Mouse (Mus musculus): Measurements from ENCODE around the gene Mlh3.
A peak's percentile ranks its signal among the peaks of the same experiment; 100 is the strongest.

Gene Mlh3

DNA sequence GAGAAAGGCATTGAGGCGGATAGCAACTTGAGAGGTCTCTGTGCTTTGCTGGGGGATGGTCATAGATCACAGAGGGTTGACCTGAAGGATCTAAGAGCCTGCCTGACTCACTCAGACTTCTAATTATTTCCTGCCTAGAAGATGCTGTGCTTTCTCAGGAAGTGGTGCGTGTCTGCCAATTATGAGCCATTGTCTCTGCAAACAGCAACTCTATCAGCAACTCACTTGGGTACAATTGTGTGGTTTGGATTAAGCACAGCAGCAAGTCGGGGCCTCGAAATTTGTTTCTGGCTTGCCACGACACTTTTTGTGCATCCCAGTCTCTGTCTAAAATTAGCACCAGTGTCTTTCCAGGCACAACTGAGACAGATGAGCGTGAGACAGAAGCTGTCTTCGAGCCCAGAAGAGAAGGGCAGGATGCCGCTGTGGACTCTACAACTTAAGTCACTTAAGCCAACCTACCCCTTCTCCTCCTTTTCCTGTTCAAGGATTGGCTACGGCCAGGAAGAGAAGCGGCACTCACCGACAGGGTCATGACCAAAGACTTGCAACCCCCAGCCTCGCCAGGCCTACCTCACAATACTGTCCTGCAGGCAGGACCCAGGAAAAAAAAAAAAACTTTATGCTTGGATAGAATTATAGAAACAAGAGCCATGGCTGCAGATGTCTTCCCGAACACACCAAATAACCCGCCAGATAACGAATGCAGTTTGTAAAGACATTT lies 42.4 kb downstream of the Mlh3 start:
- DNase-seq (ENCODE audit: extremely low spot score): no peak

DNA sequence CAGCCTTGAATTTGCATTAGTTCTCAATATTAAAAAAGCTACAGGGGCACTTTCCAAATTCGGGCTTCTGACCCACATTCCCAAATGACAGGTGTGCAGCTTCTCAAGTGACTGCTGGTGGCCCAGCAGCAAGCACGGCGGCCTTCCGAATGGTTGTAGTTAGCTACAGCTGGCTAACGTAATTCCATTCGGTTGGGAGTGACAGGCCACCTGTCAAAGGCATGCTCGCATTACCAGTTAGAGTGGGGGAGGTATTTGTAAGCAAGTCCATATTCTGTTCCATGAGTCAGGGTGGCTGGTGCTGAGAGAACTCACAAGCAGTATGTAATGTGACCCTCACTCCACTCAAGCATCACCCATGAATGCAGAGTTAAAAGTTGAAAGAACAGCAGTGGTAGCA lies 43.2 kb downstream of the Mlh3 start:
- DNase-seq (ENCODE audit: extremely low spot score): no peak

DNA sequence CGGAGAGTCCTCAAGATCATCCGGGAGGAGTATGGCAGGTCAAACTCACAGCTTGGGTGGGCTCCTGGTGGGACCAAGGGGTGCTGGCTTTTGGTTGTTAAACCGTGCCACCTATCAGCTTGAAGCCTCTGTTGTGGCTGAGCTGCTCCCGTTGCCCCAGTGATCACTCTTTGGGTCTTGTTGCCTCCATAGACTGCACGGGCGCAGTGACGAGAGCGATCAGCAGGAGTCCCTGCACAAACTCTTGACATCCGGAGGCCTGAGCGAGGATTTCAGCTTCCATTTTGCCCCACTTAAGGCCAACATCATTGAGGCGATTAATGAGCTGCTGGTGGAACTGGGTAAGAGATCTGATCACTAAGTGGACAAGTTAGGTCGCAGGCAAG lies 50.5 kb downstream of the Mlh3 start:
- DNase-seq (ENCODE audit: extremely low spot score): no peak

DNA sequence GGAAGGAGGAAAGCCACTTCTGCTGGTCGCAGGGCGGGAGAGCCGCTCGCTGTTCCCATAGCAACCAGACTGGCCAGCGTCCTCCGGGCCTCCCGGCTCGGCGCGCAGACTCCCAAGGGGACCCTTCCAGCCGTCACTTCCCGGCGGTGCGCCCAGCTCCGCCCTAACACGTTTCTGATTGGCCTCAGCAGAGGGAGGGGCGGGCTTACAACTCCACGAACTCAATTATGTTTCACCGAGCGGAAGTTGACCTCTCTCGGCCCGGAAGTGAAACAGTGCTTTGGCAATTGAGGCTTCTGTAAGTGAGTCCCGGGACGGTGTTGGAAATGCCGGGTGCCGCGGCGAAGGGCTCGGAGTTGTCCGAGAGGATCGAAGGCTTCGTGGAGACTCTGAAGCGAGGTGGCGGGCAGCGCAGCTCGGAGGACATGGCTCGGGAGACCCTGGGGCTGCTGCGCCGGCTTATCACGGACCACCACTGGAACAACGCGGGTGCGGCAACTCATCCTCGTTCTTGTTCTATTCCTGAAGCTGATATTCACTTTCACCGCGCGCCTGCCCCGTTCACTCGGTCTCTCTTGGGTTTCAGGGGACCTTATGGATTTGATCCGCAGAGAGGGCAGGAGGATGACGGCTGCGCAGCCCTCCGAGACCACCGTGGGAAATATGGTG lies 51.0 kb downstream of the Mlh3 start, which contains the start of gene Eif2b2:
Gene Eif2b2, plus strand, starts transcription at position 246 of the 669 bp plus-strand sequence.
- peak; percentile 98 for DNase-seq (ENCODE audit: extremely low spot score)

DNA sequence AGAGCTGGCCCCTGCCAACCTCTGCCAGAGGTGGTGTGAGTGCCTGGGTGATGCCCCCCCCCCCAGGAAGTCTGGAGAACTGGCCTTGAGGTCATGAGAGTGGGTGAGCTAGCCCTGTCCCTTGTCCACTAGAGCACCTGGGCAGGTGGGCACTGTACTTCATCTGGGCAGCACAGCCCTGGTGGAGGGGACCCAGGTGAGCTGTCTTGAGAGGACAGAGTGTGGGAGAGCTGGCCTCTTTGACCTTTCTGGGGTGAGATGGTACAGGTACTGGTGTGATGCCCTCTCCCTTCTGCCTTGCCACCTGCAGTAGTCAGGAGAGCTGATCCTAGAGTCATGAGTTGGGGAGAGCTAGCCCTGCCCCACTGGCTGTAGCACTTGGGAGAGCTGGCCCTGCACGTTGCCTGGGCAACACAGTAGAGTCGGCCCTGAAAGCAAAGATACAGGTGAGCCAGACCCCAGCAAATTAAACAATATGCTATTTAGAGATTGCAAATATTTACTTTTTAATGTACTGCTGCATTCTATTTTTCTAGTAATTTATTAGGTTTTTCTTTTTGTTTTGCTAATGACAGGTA lies 52.6 kb downstream of the Mlh3 start:
- DNase-seq (ENCODE audit: extremely low spot score): no peak

DNA sequence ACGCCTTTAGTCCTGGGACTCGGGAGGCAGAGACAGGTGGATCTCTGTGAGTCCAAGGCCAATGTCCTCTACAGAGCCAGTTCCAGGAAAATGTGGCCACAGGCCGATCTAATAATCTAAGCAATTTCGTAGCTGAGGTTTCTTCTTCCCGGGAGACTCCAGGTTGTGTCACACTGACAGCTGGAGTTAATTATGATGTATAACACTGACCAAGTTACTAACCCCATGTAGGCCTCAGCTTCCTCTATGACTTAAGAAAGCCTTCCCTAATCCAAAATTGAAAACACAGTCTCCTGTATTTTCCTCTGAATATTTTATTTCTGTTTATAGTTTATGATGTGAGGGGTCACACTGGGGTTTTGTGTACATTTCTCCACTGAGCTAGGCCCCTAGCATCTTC lies 55.4 kb downstream of the Mlh3 start:
- no peak for DNase-seq (ENCODE audit: extremely low spot score)

DNA sequence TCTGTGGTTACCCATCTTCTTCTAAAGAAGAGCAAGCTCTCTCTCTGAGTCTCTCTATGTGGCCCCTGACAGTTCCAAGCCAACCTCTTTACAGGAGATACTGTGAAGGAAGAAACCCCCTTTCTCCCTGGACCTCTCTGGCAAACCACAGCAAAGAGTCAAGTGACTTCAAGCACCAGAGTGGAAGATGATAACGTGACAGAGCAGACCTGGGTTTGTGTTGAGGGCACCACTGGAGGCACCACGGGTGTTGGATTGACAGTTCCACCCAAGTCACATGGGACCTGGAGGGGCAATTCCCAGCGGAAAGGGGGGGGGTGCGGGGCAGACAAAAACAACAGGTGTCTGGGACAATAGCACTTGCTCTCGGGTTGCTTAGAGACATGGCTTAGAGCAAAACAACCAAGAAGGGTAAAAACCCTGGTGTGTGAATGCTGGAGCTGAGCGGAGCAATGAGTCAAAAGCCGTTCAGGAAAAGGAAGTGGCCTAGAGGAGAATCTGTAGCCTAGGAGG lies 61.7 kb downstream of the Mlh3 start:
- no peak for DNase-seq (ENCODE audit: extremely low spot score)

DNA sequence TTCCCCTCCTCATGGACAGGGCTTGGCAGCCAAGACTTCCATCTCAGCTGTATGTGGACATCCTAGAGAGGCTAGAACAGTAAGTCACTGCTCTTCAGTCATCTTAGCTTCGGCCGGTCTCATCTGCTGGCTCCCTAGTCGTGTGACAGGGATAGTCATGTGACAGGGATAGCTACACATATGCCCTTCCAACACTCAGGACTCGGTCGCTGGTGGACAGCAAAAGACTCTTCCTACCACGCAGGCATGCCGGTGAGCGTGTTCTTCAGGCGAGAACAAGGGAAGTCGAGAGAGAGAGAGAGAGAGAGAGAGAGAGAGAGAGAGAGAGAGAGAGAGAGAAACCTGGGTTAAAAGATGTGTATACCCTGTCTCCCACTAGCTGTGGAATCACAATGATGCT lies 65.0 kb downstream of the Mlh3 start:
- DNase-seq (ENCODE audit: extremely low spot score): no peak

DNA sequence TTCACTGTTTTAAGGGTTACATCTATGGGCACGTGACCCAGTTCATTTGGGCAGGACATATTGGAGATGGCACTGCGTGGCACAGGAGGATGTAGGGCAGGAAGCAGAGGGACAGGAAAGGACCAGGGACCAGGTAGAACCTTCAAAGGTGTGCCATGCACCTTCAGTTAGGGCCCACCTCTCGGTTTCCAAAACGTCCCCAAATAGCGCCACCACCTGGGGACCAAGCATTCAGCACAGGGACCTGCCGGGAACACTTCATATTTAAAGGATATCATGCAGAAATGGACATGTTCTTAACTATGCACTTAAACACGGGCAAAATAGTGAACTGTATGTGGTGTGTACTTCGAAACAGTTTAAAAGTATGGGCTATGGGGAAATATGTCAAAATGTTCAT lies 66.3 kb downstream of the Mlh3 start:
- no peak for DNase-seq (ENCODE audit: extremely low spot score)

DNA sequence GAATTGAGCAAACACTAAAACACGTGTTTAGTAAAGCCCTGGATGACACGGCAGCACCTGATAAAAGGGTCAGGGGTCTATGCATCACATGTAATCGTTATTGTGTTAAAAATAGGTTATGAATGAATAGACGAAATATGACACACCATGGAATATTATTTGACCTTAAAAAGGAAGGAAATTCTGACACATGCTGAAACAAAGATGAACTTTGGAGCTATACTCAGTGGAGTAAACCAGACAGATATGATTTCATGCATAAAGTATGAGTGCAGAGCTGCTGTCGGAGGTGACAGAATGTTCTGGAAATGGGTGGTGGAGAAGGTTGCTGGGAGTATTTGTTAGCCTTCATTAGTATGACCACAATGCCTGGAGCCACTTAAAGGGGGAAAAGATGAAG lies 66.7 kb downstream of the Mlh3 start:
- DNase-seq (ENCODE audit: extremely low spot score): no peak

DNA sequence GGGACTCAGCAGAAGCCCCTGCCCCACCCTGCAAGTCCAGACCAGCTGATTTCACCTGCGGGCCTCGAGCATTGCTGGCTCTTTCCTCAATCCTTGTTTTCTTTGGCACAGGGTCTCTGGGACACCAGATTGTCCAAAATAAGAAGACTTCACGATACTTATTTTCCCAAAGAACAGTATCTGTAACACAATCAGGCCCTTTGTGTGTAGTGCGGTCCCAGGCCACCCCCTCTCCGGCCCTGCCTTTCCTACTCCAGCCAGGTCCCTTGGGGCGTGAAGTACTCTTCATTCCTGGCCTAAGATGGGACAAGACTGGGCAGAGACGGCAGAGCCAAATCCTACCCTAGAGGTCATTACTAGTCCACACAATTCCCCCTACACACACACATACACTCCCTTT lies 68.2 kb downstream of the Mlh3 start:
- no peak for DNase-seq (ENCODE audit: extremely low spot score)

DNA sequence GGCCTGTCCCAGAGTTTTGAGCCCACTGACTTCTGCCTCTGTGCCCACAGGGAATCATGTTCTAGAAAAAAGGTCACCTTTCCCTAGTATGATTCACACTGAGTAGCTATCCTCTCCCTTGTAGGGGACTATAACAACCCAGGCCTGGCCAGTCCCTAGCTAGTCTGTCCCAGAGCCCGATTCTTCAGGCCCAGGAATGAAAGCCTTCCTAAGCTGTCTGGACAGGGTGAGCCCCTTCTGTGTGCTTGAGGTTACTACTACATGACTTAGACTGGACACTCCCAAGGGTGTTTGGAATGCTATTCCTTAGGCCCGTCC lies 68.6 kb downstream of the Mlh3 start:
- DNase-seq (ENCODE audit: extremely low spot score): no peak

DNA sequence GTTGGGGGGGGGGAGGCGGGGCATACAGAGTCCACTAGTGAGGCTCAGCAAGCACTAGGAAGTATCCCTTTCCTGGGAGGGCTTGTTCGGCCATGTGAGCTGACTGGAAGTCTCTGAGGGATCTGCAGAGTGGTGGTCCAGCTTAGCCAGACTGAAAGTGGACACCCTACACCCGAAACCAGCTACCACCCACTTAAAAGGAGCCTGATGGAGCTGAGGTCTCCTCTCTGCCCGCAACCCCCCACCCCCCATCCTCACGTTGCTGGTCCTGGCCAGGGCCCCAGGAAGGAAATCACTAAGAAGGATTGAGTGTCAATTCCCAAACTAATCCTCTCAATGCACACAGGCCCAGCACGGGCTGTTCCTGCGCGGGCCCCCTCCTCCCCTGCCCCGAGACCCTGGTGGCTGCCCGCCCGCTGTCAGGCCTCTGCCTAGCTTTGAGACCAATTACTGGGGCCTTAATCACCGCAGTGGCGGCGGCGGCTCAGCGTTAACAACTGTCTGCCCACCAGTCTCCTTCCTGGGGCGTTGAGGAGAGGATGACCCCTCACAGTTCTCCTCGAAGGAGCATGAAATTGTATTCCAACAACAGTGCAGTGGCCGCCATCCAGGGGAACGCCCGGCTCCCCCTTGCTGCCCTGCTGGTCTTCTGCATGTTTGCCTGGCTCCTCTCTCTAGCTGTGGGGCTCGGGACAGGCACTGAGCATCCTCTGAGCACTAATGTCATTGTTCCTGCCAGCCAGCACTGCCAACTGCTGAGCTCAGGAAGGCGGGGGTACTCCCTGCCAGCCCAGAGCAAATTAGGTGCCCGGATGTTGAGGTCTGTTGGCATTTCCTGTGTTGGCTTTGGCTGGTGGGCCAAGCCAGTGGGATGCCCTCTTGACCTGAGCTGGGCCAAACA lies 69.2 kb downstream of the Mlh3 start:
- peak; percentile 35 for DNase-seq (ENCODE audit: extremely low spot score)

DNA sequence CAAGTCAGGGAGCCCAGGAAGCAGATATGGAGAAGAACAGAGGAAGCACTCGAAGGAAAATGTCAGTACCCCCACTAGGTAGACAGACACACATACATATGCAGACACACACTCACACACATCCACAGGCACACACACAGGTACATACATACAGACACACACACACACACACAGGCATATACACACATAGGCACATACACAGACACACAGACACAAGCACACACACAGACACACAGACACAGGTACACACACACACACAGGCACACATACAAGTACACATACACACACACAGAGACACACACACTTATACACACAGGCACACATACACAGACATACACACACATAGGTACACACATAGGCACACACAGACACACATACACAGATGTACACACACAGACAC lies 70.4 kb downstream of the Mlh3 start:
- DNase-seq (ENCODE audit: extremely low spot score): no peak

DNA sequence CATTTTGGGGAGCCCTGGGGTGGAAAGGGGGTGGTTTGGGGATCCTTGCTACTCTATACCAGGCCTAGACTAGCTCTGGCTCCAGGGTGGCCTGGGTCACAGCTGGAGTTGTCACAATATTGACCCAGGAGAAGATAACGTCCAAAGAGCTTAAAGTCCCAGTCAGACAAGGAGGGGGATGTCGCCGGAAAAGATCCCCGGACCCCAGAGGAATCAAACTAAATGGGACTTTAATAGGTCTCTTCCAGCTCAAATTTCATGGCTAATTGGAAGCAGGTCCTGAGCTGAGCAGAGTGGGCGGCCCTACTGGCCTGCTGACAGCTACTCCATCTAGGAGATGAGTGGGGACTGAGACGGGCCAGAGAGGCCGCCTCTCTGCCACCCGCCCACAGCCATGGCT lies 72.5 kb downstream of the Mlh3 start:
- peak; percentile 55 for DNase-seq (ENCODE audit: extremely low spot score)

DNA sequence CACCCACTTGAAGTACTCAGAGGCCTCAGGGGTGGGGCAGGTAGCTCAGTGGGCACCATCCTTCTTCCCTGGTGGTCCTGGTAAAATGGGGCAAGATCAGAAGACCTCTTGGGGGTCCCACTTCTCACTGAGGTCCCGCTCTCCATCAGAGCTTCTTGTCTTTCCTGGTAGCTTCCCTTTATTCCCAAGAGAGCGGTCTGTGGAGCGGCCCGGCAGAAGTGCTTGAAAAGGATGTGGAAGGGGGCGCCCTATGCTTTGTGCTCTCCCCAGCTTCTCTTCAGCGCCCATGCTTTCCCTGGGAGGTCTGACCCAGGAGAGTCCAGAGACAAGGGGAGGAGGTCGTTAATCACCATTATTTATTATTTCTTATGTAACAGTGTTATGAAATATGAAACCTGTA lies 73.0 kb downstream of the Mlh3 start:
- no peak for DNase-seq (ENCODE audit: extremely low spot score)

DNA sequence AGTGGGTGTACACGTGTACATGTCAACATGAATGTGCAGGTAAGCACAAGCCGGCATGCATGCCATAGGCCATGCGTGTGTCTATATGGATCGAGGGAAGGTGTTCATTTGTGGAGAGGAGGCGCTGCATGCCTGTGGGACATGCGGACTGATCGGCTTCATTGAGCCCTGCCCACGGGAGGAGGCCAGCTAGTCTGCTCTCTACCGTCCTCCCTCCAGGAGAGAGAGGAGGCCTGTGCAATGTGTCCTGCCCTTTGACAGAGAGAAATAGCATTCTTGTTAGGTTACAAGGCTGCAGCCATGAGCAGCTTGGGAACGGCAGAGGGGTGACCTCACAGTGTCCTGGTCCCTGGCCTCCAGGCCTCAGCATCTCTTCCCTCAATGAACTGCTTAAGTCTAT lies 74.2 kb downstream of the Mlh3 start:
- DNase-seq (ENCODE audit: extremely low spot score): no peak

DNA sequence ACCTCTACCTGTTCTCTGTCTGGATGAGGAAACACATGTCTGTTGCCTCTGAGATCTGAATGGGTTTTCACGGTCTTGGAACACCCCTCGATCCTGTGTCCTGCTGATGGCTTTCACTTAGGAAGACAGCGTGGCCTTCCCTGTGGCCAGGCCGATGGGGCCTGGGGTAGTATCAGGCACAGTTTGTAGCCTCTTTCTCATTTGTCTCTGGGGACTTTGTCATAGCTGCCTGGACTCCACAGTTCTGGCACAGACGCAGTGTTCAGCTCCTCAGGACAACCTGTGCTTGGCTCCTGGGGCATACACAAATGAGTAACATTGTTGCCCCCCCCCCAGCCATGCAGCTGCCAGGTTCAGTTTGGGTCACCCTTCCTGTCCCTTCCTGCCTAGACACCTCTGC lies 75.3 kb downstream of the Mlh3 start:
- DNase-seq (ENCODE audit: extremely low spot score): no peak

DNA sequence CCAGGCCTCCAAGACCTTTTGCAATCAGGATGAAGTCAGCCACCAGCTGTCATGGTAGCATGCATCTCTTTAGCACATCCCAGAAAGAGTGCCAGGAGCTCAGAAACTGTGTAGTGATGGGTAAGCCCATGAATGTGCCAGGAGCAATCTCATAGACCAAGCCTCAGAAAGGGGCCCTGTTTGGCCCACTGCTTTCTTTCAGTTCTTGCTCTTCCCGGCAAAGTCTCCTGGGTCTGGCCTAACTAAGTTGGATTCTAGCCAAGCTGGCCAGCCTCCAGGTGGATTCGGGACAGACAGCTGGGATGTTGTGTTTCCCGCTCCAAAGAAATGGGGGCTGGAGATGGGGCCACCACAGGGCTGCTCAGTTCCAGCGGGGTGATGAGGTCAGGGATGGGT lies 75.8 kb downstream of the Mlh3 start:
- no peak for DNase-seq (ENCODE audit: extremely low spot score)

DNA sequence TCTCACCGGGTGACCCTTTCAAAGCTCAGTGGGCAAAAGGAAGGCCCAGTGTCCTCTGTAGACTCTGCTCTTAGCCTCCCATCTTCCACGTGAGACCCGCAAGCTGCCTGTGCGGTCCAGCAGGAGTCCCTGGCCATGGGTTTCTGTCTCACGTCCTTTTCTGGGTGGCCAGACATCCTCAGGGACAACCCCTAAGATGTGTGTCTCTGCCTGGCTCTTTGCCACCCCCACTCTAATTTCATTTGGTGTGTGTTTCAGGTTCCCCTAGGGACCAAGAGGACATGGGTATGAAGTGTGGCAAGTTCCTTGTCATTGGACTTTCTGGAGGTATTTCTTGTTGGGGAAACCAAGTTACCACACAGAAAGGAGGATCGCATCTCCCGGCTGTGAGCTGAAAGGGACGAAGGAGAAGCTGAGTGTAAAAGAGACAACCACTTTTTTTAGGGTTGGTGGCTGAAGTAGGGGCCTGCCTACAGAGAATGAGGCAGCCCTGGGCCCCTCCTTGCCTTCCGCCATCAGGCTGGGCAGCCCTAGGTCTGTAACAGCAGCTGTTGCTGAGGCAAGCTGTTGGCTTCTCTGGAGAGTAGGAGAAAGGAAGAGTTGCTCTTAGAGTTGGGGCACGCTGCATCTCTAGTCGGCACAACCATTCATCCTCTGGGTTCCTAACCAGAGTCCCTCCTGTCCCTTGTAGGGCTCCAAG lies 76.3 kb downstream of the Mlh3 start:
- DNase-seq (ENCODE audit: extremely low spot score): no peak

DNA sequence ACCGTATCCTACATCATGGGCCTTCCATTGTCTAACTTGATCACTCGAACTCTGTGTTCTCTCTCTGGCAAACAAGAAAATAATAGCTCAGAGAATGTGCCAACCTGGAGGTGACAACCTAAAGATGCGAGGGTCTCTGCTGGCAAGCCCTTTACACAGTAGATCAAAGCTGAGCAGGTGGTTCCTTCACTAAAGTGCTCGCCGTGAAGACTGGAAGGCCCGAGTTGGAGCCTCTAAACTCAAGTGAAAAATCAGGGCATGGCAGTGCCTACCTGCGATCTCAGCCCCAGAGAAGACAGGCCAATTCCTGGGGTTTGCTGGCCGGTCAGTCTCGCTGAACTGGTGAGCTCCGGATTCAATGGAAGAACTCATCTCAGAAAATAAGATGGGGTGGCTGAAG lies 77.3 kb downstream of the Mlh3 start:
- DNase-seq (ENCODE audit: extremely low spot score): no peak

Measured in embryo, embryonic 9.5 days (tissue).